8 mouse cellular contexts compared by ENCODE assay signal in the genomic region with DNA sequence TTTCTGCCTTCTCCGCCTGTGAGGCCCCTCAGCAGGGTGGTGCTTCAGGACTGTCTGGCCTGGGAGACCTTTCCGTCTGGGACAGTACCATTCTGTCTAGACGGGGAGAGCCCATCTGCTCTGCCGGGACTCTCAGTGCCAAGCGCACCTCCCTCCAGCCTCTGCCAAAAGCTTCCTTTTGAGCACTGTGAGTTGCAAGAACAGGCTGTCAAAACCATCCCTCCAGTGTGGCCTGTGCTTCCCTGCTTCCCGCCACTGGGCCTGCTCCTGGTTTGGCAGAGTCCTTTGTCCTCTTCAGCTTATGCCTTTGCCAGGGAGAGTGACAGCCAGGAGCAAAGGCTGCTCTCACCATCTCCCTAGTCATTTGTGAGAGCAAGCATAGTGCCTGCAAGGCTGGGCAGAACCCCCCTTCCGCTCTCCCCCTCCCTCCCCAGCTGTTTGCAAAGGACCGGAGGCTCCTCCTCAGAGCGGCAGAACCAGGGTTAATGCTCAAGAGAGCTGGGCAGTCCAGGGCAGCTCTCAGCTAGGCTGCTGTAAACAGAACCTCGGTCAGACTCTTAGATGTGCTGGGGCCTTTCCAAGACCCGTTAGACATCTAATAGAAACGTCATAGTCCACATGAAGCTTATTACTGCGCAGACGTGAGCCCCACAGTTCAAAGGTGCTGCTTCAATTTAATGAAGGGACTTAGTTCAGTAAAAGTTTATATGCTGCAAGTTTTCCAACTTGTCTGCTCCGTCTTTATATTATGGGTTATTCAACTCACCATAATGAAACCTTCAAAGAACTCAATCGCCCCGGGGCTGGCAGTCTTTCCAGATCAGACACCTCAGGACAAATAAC.
DNase-seq lines count a peak whose midpoint lies in the region; ATAC-seq and TF ChIP-seq lines count a peak whose summit lies in the region.

No protein-coding gene starts in this region.

- H3K27me3 ChIP-seq in hindbrain, embryonic 11.5 days (ENCODE audit: control insufficient read depth, insufficient read depth, low read length) = no peaks in the 10 kb centered on the region

- H3K9ac ChIP-seq in hindbrain, embryonic 11.5 days (ENCODE audit: low read depth, low read length) = peak overlapping the region; percentile 55

- TF ChIP-seq CTCF in layer of hippocampus, adult 2 months (conservative IDR thresholded peaks at IDR 0.05) = no peak

- ATAC-seq in hindbrain, embryonic 11.5 days (ENCODE audit: low FRiP score) = peak; percentile 95

- H3K36me3 ChIP-seq in hindbrain, embryonic 11.5 days (ENCODE audit: control insufficient read depth, insufficient read depth, low read length) = no peaks in the 10 kb centered on the region

- H3K9me3 ChIP-seq in hindbrain, embryonic 11.5 days (ENCODE audit: control insufficient read depth, low read length) = no peaks in the 10 kb centered on the region

- peak overlapping the region; percentile 99 for H3K27ac ChIP-seq in hindbrain, embryonic 11.5 days (ENCODE audit: low read depth, low read length)
- H3K27ac ChIP-seq in layer of hippocampus, adult 2 months = peak overlapping the region; percentile 36; the same call in 1 of the 2 replicates

- H3K4me2 ChIP-seq in hindbrain, embryonic 11.5 days (replicated peaks; ENCODE audit: low read depth, low read length) = peak overlapping the region; percentile 11; the same call in 1 of the 2 replicates

- H3K4me3 ChIP-seq in hindbrain, embryonic 11.5 days (ENCODE audit: low read depth, low read length) = no peak overlapping the region
- no peak overlapping the region for H3K4me3 ChIP-seq in layer of hippocampus, adult 2 months

- H3K4me1 ChIP-seq in hindbrain, embryonic 11.5 days (replicated peaks; ENCODE audit: control insufficient read depth, insufficient read depth, low read length) = peaks cover 6% of the 10 kb centered on the region

- 4% methylated on average over 17 of the region's 17 CpGs for WGBS in hindbrain, embryonic 11.5 days

- DNase-seq in urinary bladder, postnatal 14 days (ENCODE audit: low spot score) = peak; percentile 40
- DNase-seq in urinary bladder, postnatal 10 days (ENCODE audit: low spot score) = no peak
- peak; percentile 83 for DNase-seq in forelimb bud, embryonic 11.5 days (ENCODE audit: low read depth, low spot score)
- DNase-seq in hindbrain, embryonic 11.5 days (ENCODE audit: low spot score) = peak; percentile 83
- peak; percentile 26 to 44 for DNase-seq in layer of hippocampus, adult 2 months (ENCODE audit: low spot score in 2 of 2)
- DNase-seq in lung, postnatal 4 days = peak; percentile 59 to 83
- peak; percentile 33 for DNase-seq in testis, postnatal 14 days (ENCODE audit: low spot score)
- no peak for DNase-seq in c-Kit-positive CD71-positive TER-119-positive erythroid progenitor cells, embryonic 14.5 days (ENCODE audit: low spot score)

Comparison
In these comparisons a context has a peak if more than half of its experiments do, and no peak if none do; other contexts are left out.
1. DNase-seq: peak in urinary bladder, postnatal 14 days (single experiment), forelimb bud, embryonic 11.5 days (single experiment), hindbrain, embryonic 11.5 days (single experiment), layer of hippocampus, adult 2 months (2 of 2), lung, postnatal 4 days (2 of 2) and testis, postnatal 14 days (single experiment); none in urinary bladder, postnatal 10 days (single experiment) and c-Kit-positive CD71-positive TER-119-positive erythroid progenitor cells, embryonic 14.5 days (single experiment).